Mouse (Mus musculus): ENCODE results near the gene Tcl1b4. TPM values are rescaled to one million over a fixed set of nuclear protein-coding genes. Genes with fewer than 3 reads are reported as not detected.
"Not testable (repeated sequence)": the region's sequence is repeated elsewhere in the genome, so short reads cannot be mapped to it uniquely, and the experiment has no call there.

The Tcl1b4 gene
- not detected in 3 replicates for total RNA-seq (2017)

GRCm38 (mm10) chr12:105201657-105202056, at the start of gene Tcl1b4:
Tcl1b4 (plus strand) TSS chr12:105201957.
- not testable (repeated sequence) for ATAC-seq (replicated peaks; ENCODE audit: insufficient number of reproducible peaks, low FRiP score, low TSS enrichment, poor library complexity, severe bottlenecking)

DNA sequence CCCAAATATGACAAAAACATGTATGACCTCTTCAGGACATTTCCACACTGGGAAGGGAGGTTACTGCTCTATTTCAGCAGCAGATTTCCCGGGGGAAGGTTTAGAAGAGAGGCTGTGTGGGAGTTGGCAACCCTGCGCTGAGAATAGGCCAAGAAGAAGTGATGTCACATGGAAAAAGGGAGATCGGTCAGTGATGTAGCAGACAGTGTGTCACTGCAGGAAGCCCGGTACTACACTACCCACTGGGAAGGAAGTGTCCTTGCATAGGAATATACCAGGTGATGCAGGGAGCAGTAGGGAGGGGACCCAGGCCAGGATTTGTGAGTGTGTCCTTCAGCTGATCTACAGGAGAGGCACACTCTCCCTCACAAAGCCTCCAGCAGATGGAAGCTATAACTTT, 46.5 kb upstream of the Tcl1b4 start:
- ATAC-seq (replicated peaks; ENCODE audit: insufficient number of reproducible peaks, low FRiP score, low TSS enrichment, poor library complexity, severe bottlenecking), result not testable (repeated sequence)

- no peak for ATAC-seq (replicated peaks; ENCODE audit: insufficient number of reproducible peaks, low FRiP score, low TSS enrichment, poor library complexity, severe bottlenecking)
These were observed 42.9 kb upstream of the Tcl1b4 start for GRCm38 (mm10) chr12:105158842-105159241.

GRCm38 (mm10) chr12:105159390-105159789, 42.4 kb upstream of the Tcl1b4 start, which contains the start of gene Tcl1b1:
Tcl1b1 (plus strand) TSS chr12:105159690.
- ATAC-seq (replicated peaks; ENCODE audit: insufficient number of reproducible peaks, low FRiP score, low TSS enrichment, poor library complexity, severe bottlenecking), result no peak

DNA sequence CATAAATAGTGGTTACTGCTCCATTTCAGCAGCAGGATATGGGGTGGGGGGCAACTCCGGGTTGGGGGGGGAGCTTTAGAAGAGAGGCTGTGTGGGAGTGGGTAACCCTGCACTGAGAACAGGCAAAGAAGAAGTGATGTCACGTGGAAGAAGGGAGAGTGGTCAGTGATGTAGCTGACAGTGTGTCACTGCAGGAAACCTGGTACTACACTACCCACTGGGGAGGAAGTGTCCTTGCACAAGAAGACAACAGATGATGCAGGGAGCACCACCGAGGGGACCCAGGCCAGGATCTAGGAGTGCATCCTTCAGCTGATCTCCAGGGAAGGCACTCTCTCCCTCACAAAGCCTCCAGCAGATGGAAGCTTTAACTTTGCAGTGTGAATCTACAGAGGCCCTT, 35.0 kb upstream of the Tcl1b4 start:
- no peak for ATAC-seq (replicated peaks; ENCODE audit: insufficient number of reproducible peaks, low FRiP score, low TSS enrichment, poor library complexity, severe bottlenecking)

DNA sequence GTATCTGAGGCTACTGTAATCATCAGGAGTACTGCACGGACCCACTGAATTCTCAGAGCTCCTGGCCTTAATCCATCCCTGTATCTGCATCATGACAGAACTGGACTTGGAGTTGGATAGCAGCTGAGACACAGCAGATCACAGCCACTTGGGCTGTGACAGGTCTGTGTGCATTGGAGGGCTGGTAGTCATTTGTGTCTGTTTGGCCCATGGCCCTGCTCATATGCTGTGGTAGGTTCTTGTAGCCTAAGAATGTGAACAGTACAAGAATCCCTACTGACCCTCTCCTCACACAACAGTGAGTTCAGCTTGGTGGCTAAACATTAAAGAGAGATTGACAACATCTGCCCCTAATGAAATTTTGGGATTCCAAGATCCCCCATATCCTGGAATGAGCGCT, 28.4 kb upstream of the Tcl1b4 start:
- ATAC-seq (replicated peaks; ENCODE audit: insufficient number of reproducible peaks, low FRiP score, low TSS enrichment, poor library complexity, severe bottlenecking), result no peak

- ATAC-seq (replicated peaks; ENCODE audit: insufficient number of reproducible peaks, low FRiP score, low TSS enrichment, poor library complexity, severe bottlenecking), result not testable (repeated sequence)
These were observed 27.4 kb upstream of the Tcl1b4 start for GRCm38 (mm10) chr12:105174318-105174717.

GRCm38 (mm10) chr12:105176044-105176443, 25.7 kb upstream of the Tcl1b4 start, which contains the start of gene Tcl1b5:
Tcl1b5 (plus strand) TSS chr12:105176344.
- ATAC-seq (replicated peaks; ENCODE audit: insufficient number of reproducible peaks, low FRiP score, low TSS enrichment, poor library complexity, severe bottlenecking), result not testable (repeated sequence)

- not testable (repeated sequence) for ATAC-seq (replicated peaks; ENCODE audit: insufficient number of reproducible peaks, low FRiP score, low TSS enrichment, poor library complexity, severe bottlenecking)
These were observed 20.6 kb upstream of the Tcl1b4 start for GRCm38 (mm10) chr12:105181040-105181644.

GRCm38 (mm10) chr12:105188980-105189379, 12.8 kb upstream of the Tcl1b4 start:
- peak; percentile 17; the same call in 1 of the 2 replicates for ATAC-seq (replicated peaks; ENCODE audit: insufficient number of reproducible peaks, low FRiP score, low TSS enrichment, poor library complexity, severe bottlenecking)

DNA sequence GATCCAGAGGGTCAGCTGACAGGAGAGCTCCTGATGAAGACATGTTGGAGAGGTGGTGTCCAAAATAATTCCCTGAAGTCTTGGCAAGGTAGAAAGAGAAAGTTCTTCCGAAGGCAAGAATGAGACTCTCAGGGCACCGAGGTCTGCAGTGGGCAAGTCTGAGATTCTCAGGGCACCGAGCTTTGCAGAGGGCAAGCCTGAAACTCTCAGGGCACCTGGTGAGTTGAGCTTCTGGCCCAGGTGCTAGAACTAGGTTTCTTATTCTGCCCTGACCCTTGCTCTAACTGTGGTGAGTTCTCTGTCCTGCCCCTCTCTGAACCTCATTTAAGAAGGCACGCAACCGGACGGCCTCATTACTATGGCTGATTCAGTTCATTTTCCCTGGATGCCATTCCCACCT, 11.0 kb upstream of the Tcl1b4 start, which contains the start of gene Tcl1b3:
Tcl1b3 (plus strand) TSS at position 301 of the 400 bp plus-strand sequence.
- not testable (repeated sequence) for ATAC-seq (replicated peaks; ENCODE audit: insufficient number of reproducible peaks, low FRiP score, low TSS enrichment, poor library complexity, severe bottlenecking)

- ATAC-seq (replicated peaks; ENCODE audit: insufficient number of reproducible peaks, low FRiP score, low TSS enrichment, poor library complexity, severe bottlenecking), result not testable (repeated sequence)
These were observed 1.9 kb upstream of the Tcl1b4 start for GRCm38 (mm10) chr12:105199684-105200497.

DNA sequence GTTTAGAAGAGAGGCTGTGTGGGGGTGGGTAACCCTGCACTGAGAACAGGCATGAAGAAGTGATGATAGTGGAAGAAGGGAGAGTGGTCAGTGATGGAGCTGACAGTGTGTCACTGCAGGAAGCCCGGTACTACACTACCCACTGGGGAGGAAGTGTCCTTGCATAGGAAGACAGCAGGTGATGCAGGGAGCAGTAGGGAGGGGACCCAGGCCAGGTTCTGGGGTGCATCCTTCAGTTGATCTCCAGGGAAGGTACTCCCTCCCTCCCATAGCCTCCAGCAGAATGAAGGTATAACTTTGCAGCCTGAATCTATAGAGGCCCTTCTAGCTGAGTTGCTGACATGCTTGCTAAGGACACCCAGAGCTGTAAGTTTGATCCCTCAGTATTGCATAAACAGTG, 5.3 kb downstream of the Tcl1b4 start:
- no peak for ATAC-seq (replicated peaks; ENCODE audit: insufficient number of reproducible peaks, low FRiP score, low TSS enrichment, poor library complexity, severe bottlenecking)

GRCm38 (mm10) chr12:105208441-105208840, 6.7 kb downstream of the Tcl1b4 start:
- ATAC-seq (replicated peaks; ENCODE audit: insufficient number of reproducible peaks, low FRiP score, low TSS enrichment, poor library complexity, severe bottlenecking), result no peak

GRCm38 (mm10) chr12:105209231-105209630, 7.5 kb downstream of the Tcl1b4 start:
- no peak for ATAC-seq (replicated peaks; ENCODE audit: insufficient number of reproducible peaks, low FRiP score, low TSS enrichment, poor library complexity, severe bottlenecking)

DNA sequence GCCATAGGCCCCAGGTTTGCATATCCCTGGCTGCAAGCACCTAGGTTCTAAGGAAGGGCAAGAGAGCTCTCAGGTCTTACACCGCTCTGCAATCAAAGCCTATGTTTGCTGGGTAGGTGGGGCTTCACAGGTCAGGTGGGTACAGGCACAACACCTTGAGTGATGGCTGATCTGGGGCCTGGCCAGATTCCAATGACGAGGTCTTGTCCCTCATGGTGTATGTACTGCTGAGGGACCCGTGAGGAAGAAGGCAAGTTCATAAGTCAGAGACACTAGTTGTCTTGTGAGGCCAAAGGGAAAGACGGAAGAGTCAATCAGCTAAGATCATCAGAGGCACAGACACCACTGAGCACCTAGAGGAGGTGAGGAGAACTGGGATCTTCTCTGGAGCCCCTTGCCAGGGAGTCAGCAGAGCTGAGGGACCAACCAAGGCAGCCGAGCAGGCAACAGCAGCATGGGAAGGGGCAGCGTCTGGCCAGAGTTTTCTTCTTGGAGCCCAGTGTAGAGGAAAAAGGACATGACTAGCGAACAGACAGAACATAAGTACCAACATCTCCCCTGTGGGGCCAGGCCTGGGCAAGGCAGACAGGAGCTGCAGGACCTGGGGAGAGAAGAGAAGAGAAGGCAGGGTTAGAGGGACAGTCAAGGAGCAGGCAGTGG, 15.5 kb downstream of the Tcl1b4 start:
- no peak for ATAC-seq (replicated peaks; ENCODE audit: insufficient number of reproducible peaks, low FRiP score, low TSS enrichment, poor library complexity, severe bottlenecking)

GRCm38 (mm10) chr12:105222601-105223319, 21.0 kb downstream of the Tcl1b4 start, which contains the start of gene Tcl1:
Tcl1 (minus strand) TSS chr12:105222793.
- ATAC-seq (replicated peaks; ENCODE audit: insufficient number of reproducible peaks, low FRiP score, low TSS enrichment, poor library complexity, severe bottlenecking), result no peak

- ATAC-seq (replicated peaks; ENCODE audit: insufficient number of reproducible peaks, low FRiP score, low TSS enrichment, poor library complexity, severe bottlenecking), result no peak
These were observed 23.0 kb downstream of the Tcl1b4 start for GRCm38 (mm10) chr12:105224621-105225320.
